Mouse (Mus musculus) left cerebral cortex, adult 9 months (tissue): ENCODE measurements around the gene Ces1b.

Experiments used
- DNase-seq, 2 experiments: peaks; one replicate each; pipeline ENCODE4 v3.0.0; 2022; ENCODE audit warnings: low spot score in 2 of 2

Gene Ces1b

GRCm38 (mm10) chr8:93079887-93080286, at the start of gene Ces1b:
Gene Ces1b, minus strand, starts transcription at chr8:93080017.
- no peak for DNase-seq

GRCm38 (mm10) chr8:93126476-93126875, 46.7 kb upstream of the Ces1b start:
- DNase-seq, result no peak

GRCm38 (mm10) chr8:93122005-93122404, 42.2 kb upstream of the Ces1b start:
- no peak for DNase-seq

- peak in 1 of 2 experiments; percentile 68 for DNase-seq
Observed at GRCm38 (mm10) chr8:93095376-93095775, 15.6 kb upstream of the Ces1b start.

- no peak for DNase-seq
Observed at GRCm38 (mm10) chr8:93091324-93091723, 11.5 kb upstream of the Ces1b start.

- no peak for DNase-seq
Observed at GRCm38 (mm10) chr8:93088686-93089122, 8.9 kb upstream of the Ces1b start.

GRCm38 (mm10) chr8:93088193-93088592, 8.4 kb upstream of the Ces1b start:
- DNase-seq, result no peak

- DNase-seq, result no peak
Observed at GRCm38 (mm10) chr8:93075251-93075650, 4.6 kb downstream of the Ces1b start.

- DNase-seq, result no peak
Observed at GRCm38 (mm10) chr8:93063416-93064117, 16.2 kb downstream of the Ces1b start.

GRCm38 (mm10) chr8:93059185-93059584, 20.6 kb downstream of the Ces1b start:
- DNase-seq, result peak in 1 of 2 experiments; percentile 59

- no peak for DNase-seq
Observed at GRCm38 (mm10) chr8:93055238-93055637, 24.6 kb downstream of the Ces1b start.

- peak in 1 of 2 experiments; percentile 37 for DNase-seq
Observed at GRCm38 (mm10) chr8:93048510-93049416, 31.1 kb downstream of the Ces1b start.

GRCm38 (mm10) chr8:93048092-93048491, 31.7 kb downstream of the Ces1b start, which contains the start of gene Ces1a:
Gene Ces1a, minus strand, starts transcription at chr8:93048192.
- DNase-seq, result no peak

- no peak for DNase-seq
Observed at GRCm38 (mm10) chr8:93043083-93043482, 36.7 kb downstream of the Ces1b start.

- DNase-seq, result no peak
Observed at GRCm38 (mm10) chr8:93040776-93041567, 38.8 kb downstream of the Ces1b start.

GRCm38 (mm10) chr8:93040256-93040655, 39.6 kb downstream of the Ces1b start:
- DNase-seq, result peak; percentile 11 to 37

- DNase-seq, result no peak
Observed at GRCm38 (mm10) chr8:93038831-93039230, 41.0 kb downstream of the Ces1b start.

GRCm38 (mm10) chr8:93030664-93031063, 49.2 kb downstream of the Ces1b start:
- no peak for DNase-seq

GRCm38 (mm10) chr8:93021738-93022137, 58.1 kb downstream of the Ces1b start:
- DNase-seq, result no peak

- DNase-seq, result no peak
Observed at GRCm38 (mm10) chr8:93014300-93014699, 65.5 kb downstream of the Ces1b start.

GRCm38 (mm10) chr8:93012226-93012625, 67.6 kb downstream of the Ces1b start:
- DNase-seq, result no peak

- peak in 1 of 2 experiments; percentile 87 for DNase-seq
Observed at GRCm38 (mm10) chr8:93011439-93011838, 68.4 kb downstream of the Ces1b start.
